23 mouse cellular contexts compared by ENCODE assay signal in genomic region chr2:179562350-179562749, GRCm38 (mm10).
"Had no signal": no experiment of that assay in that cellular context is flagged by ENCODE, and none has a peak within 500 bp of the region (broad histone marks: within the 10 kb centered on the region; RNA-seq: fewer than 3 reads in every experiment).

No protein-coding gene starts in this region.

- H3K9me3 ChIP-seq: hindbrain, embryonic 10.5 days; hindbrain, embryonic 12.5 days; intestine, embryonic 15.5 days; limb, embryonic 10.5 days; limb, embryonic 12.5 days; liver, embryonic 13.5 days; liver, embryonic 15.5 days had no signal

- H3K4me1 ChIP-seq: intestine, embryonic 15.5 days; liver, embryonic 13.5 days; liver, embryonic 15.5 days had no signal

- DNase-seq: gastrocnemius, postnatal 14 days; heart, postnatal 10 days; kidney, adult 18-20 months; kidney, adult 8-10 months; kidney, postnatal 10 days; kidney, postnatal 25 days; kidney, postnatal 4 days; liver; liver, embryonic 13.5 days had no signal

- H3K9ac ChIP-seq: hindbrain, embryonic 12.5 days; hindbrain, embryonic 14.5 days; intestine, embryonic 15.5 days; limb, embryonic 12.5 days; liver, embryonic 13.5 days; liver, embryonic 15.5 days had no signal

- H3K27me3 ChIP-seq: liver, embryonic 13.5 days; liver, embryonic 15.5 days had no signal

- H3K4me2 ChIP-seq: heart, embryonic 11.5 days; hindbrain, embryonic 12.5 days; hindbrain, embryonic 14.5 days; intestine, embryonic 15.5 days; limb, embryonic 12.5 days; liver, embryonic 11.5 days; liver, embryonic 13.5 days; liver, embryonic 15.5 days had no signal

- H3K27ac ChIP-seq: hindbrain, embryonic 10.5 days; hindbrain, embryonic 12.5 days; hindbrain, embryonic 14.5 days; intestine, embryonic 15.5 days; layer of hippocampus, adult 2 months; left cerebral cortex, adult 2 months; limb, embryonic 10.5 days; limb, embryonic 12.5 days; liver, embryonic 13.5 days; liver, embryonic 15.5 days had no signal

- ATAC-seq: hindbrain, embryonic 16.5 days; inflammation-experienced regulatory T-cells, adult 6 months; intestine, embryonic 15.5 days; intestine, postnatal 0 days had no signal

- H3K4me3 ChIP-seq: hindbrain, embryonic 10.5 days; hindbrain, embryonic 12.5 days; intestine, embryonic 15.5 days; layer of hippocampus, adult 2 months; left cerebral cortex, adult 2 months; limb, embryonic 10.5 days; limb, embryonic 12.5 days; liver, embryonic 13.5 days; liver, embryonic 15.5 days had no signal

- H3K36me3 ChIP-seq: hindbrain, embryonic 10.5 days; hindbrain, embryonic 12.5 days; intestine, embryonic 15.5 days; limb, embryonic 10.5 days; limb, embryonic 12.5 days; liver, embryonic 13.5 days; liver, embryonic 15.5 days had no signal
